Mouse (Mus musculus): ENCODE data around the gene Serpina1e.

Serpina1e gene

DNA sequence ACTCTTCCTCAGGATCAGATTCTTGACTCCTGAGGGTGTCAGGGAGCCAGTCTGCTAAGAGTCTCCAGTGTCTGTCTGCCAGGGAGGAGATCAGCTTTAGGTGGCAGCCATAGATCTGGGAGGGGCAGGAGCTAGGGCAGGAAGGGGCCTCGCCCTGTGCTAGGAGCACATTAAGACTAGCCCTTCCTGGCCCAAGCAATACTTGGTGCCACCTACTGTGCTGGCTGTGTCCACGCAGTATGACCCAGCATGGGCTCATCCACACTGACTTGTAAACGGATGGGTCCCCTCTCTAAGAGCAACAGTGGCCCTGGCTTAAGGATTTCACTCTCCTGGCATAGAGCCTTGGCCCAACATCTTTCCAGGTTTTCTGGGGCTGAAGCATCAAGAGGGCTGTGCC, at the start of gene Serpina1e:
Serpina1e (minus strand) TSS at position 178 of the 400 bp plus-strand sequence.
- no peak for DNase-seq (ENCODE audit: extremely low read depth, low read depth)

DNA sequence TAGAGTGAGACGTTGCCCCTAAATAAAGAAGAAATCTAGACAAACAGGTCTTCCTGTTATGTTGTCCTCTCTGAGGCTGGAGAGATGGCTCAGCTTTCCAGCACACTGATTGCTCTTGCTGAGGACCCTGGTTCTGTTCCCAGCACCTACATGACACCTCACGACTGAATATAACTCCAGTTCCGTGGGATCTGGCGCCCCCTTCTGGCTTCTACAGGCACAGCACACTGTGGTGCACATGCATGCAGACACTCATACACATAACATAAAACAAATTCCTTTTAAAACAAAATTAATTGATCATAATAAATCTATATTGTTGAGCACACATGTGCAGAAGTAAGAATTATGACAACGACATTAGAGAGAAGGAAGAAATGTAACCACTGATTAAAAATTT, 45.9 kb upstream of the Serpina1e start:
- DNase-seq (ENCODE audit: extremely low read depth, low read depth): no peak

- no peak for DNase-seq (ENCODE audit: extremely low read depth, low read depth)
These were observed 44.5 kb upstream of the Serpina1e start for GRCm38 (mm10) chr12:104003238-104003612.

- no peak for DNase-seq (ENCODE audit: extremely low read depth, low read depth)
These were observed 43.9 kb upstream of the Serpina1e start for GRCm38 (mm10) chr12:104002569-104003237.

- DNase-seq (ENCODE audit: extremely low read depth, low read depth): no peak
These were observed 41.8 kb upstream of the Serpina1e start for GRCm38 (mm10) chr12:104000594-104000993.

- no peak for DNase-seq (ENCODE audit: extremely low read depth, low read depth)
These were observed 40.8 kb upstream of the Serpina1e start for GRCm38 (mm10) chr12:103999611-104000010.

DNA sequence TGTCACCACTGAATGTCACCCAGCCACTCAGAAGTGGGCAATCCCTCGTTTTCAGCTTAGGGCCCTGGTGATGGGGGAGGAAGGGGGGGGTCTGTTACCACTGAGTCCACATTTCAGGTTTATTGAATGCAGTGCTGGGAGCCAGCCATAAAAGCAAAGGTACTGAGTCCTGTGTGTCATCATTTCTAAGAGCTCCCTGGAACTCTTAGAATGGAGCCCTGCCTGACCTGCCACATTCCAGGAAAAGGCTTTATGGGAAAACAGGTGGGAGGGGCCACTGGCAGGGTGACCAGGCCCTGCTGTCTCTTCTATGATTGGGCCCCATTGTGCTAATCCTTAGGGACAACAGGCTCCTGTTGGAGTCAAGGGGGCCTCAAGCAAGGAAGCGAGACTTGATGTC, 37.7 kb upstream of the Serpina1e start:
- DNase-seq (ENCODE audit: extremely low read depth, low read depth): no peak

DNA sequence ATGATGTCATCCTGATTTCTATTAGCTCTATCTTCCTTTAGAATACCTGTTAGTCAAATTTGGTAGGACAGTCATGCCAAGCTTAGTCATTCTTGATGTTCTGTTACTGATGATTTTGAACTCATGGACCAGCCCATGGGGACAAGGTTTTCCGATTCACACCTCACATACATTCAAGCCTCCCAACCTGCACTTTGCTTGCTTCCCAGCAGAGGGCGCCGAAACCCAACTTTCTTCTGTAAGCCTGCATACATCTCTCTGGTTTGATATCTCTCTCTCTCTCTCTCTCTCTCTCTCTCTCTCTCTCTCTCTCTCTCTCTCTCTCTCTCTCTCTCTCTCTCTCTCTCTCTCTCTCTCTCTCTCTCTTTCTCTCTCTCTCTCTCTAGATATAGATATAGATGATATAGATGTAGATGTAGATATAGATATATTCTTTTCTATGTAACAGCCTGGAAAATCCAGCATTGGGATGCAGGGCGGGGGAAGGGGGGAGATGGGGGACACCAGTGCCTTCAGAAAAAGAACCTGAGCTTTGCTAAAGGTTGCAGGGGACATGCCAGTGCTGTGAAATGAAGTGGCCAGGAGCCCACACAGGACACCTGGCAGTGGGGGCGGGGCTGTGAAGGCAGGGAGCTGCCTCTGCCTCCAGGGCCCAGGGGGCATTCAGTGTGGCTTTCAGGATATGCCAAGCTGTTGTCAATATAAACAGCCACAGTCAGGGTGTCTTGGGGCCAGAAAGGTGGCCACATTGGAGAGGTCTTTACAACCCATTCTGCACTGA, 36.7 kb upstream of the Serpina1e start:
- DNase-seq (ENCODE audit: extremely low read depth, low read depth): no peak

- no peak for DNase-seq (ENCODE audit: extremely low read depth, low read depth)
These were observed 34.2 kb upstream of the Serpina1e start for GRCm38 (mm10) chr12:103992945-103993344.

DNA sequence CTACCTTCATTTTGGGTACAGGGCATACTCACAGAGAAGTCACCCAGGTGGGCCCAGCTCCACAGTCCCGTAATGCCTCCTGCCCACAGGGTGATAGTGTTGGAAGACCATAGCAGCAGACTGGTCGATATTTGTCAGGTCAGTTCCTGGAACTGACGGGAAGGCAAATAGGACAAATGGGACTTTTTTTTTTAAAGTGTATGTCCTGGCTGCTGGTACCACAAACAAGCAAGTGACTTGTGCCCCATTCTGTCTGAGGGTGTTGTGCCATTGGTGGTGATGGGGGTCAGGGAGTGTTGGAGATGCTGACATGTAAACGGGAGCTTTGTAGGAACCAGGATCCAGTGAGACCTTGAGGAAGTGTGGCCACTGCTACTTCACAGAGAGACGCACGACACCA, 31.1 kb upstream of the Serpina1e start, which contains the start of gene Serpina11:
Serpina11 (minus strand) TSS at position 101 of the 400 bp plus-strand sequence.
- no peak for DNase-seq (ENCODE audit: extremely low read depth, low read depth)

DNA sequence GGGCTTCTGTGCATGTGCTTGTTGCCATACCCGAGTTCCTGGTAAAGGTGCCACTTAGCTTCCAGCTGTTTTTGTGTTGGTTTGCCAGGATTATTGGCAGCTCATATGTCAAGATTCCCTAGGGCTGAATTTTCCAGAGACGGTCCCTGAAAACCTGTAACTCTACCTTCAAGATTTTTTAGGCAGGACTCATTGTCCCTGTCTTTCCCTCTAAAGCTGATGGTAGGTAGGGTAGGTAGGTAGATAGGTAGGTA, 30.7 kb upstream of the Serpina1e start:
- no peak for DNase-seq (ENCODE audit: extremely low read depth, low read depth)

- DNase-seq (ENCODE audit: extremely low read depth, low read depth): no peak
These were observed 30.2 kb upstream of the Serpina1e start for GRCm38 (mm10) chr12:103988754-103989513.

GRCm38 (mm10) chr12:103985868-103986267, 27.1 kb upstream of the Serpina1e start:
- DNase-seq (ENCODE audit: extremely low read depth, low read depth): no peak

DNA sequence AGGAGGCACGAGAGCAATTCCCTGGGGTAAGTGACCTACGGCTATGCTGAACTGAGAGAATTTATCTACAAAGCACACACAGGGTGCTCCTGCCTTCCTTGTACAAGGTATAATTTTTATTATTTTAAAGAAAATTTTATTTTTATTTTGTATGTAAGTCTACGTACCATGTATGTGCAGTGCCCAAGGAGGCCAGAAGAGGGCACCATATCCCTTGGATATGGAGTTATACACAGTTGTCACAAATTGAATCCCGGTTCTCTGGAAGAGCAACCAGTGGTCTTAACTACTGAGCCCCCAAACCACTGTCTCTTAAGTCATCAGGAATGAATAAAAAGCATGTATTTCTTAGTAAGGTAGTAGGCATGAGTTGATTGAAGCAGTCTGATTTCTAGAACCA, 26.2 kb upstream of the Serpina1e start:
- no peak for DNase-seq (ENCODE audit: extremely low read depth, low read depth)

DNA sequence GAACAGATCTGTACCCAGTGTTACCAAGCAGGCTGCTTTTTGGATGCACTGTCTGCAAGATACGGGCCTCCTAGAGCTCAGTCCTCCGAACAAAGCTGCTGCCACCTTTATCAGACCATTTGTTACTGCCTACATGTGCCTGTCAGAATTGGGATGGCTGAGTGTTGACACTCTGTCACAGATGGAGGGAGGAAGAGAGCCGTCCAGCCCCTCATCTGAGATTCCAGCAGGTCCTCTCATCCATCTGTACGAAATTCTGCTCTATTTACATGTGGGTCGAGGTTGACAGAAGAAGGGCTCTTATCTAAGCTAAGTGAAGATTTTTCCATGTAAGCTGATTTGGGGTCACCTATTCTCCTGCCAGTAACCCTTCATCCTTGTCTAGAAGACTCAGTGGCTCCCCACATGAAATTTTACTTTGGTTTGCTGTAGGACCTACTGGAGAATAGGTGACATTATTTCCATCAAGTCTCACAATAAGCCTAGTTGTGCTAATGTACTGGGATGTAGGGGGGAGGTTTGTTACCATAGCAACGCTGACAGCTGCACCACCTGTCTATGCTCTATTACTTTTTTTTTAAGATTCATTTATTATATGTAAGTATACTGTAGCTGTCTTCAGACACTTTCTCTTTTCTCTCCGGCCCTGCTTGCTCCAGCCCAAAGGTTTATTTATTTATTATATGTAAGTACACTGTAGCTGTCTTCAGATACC, 23.0 kb upstream of the Serpina1e start:
- no peak for DNase-seq (ENCODE audit: extremely low read depth, low read depth)

DNA sequence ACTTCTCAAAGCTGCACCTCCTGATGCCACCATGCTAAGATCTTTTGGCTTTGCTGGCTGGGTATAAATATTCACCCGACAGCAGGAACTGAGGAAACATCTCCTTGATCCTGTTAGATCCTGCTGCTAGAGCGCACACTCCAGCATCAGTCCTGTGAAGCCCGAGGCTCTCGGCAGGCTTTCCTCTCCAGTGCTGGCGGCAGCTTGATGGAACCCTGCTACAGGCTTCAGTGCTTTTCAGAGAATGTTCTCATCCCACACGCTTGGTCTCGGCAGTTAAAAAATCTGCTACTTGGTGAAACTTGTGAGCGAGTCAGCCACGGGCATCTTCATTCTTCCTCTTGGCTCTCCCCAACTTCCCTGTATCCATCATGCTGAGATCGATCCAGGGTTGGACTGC, 19.5 kb upstream of the Serpina1e start:
- DNase-seq (ENCODE audit: extremely low read depth, low read depth): no peak

GRCm38 (mm10) chr12:103977846-103978245, 19.1 kb upstream of the Serpina1e start:
- no peak for DNase-seq (ENCODE audit: extremely low read depth, low read depth)

GRCm38 (mm10) chr12:103977060-103977459, 18.3 kb upstream of the Serpina1e start:
- no peak for DNase-seq (ENCODE audit: extremely low read depth, low read depth)

DNA sequence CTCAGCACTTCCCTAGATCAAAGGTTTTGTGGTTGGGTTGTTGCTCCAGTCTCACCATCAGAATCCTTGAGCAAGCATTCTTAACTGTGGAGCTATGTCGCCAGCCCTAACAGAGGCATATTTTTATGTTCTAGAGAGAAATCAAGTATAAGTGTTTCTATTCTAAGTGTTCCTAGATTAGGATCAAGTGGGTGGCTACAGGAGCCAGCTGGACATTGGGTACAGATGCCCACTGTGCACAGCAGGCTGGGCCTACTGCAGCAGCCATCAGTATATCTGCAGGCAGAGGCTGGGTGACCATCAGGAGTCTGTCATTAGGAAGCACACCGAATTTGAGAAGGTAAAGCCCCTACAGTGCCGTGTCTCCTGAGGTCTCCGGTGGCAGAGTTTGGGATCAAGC, 12.3 kb upstream of the Serpina1e start:
- DNase-seq (ENCODE audit: extremely low read depth, low read depth): no peak

DNA sequence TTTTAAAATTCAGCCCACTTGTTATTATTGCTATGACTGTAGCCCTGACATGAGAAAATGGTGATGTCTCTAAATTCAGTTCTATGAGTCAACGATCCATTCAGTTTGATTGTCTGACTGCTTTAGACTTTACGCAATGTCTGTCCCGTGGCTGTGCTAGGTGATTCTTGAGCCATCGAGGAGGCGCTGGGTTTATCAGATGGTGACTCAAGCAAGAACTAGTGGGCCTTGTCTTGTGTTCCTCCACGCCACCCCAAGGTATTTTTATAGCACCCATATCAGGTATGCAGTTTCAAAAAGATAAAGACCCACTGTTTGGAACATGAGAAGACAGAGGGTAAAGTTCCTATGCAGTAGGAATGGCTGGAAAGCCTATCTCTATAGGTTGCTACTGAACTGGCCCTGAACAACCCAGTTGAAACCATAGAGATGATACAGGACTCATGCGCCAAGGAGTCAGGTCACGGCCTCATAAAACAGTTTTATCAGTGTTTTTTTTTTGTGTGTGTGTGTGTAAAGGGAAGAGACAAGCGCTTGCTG, 10.9 kb upstream of the Serpina1e start:
- no peak for DNase-seq (ENCODE audit: extremely low read depth, low read depth)

DNA sequence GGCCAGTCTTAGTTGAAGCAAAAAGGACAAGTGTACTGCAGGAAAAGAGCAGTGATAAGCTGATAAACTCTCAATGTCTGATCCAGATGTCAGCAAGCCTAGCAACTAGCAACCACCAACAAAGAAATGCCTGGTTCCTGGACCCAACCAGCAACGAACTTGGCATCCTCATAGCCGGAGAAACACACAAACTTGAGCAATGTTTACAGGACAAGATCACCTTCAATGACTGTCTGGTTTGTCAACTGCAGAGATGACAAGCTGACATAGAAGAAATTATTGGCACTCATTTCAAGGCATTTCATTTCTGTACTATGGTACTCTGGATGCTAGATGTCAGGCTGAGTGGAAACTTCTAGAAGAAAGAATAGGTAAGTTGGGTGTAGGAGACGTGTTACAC, 8.0 kb upstream of the Serpina1e start:
- DNase-seq (ENCODE audit: extremely low read depth, low read depth): no peak

DNA sequence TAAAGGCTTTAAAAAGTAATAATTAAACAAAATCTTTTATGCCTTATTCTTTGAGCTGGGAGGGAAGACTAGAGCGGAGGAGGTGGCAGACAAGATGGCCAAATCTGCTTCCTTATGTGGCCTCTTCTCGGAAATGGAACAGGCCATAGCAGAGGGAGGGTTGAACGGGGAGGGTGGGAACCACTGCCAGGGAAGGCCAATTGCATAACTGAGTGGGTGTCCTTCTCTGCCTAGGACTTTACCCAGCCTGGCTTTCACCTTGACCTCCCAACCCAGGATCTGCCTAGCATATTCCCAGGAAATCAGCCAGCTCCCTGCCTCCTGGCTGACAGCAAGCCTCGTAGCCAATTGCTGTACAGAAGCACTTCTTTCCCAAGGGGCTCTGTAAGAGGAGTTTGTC, 4.5 kb upstream of the Serpina1e start:
- no peak for DNase-seq (ENCODE audit: extremely low read depth, low read depth)

Data from MEL-GATA-1-ER (cell line).